Mouse (Mus musculus): ENCODE results near the gene Rfxank.

DNA sequence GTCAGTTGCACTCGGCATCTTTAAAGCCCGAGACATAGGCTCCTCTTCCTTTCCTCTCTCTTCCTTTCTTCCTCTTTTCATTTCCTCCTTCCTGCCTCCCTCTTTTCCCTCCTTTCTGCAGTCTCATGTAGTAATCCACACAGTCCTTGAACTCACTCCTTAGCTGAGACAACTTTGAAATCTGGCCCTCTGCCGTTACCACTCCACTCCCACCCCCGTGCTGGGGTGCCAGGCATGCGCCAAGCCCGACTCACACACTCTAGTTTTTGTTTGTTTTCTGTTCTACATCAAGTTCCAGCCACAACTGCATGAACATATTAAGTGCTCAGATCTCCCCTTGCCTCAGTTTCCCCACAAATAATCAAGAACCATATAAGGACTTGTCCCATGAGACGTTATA is 34.0 kb downstream of the Rfxank start:
- no peak for TF ChIP-seq CTCF (IDR thresholded peaks at IDR 0.05; ENCODE audit: borderline replicate concordance, insufficient read depth, low read length)
- no peak for TF ChIP-seq POLR2A (IDR thresholded peaks at IDR 0.05; ENCODE audit: low read depth, low read length)

Measured in embryonic fibroblast, embryonic 13.5 days (primary cell).